Mouse (Mus musculus): Measurements from ENCODE around the gene Rxfp3. TPM values are rescaled to one million over a fixed set of nuclear protein-coding genes. Genes with fewer than 3 reads are reported as not detected.

The Rxfp3 gene
- polyA plus RNA-seq, 1 experiment from 2014 or later, result 0.95 TPM

Other genes with a start within 250 kb of the Rxfp3 start
- 23.2 and 29.0 TPM in 2 replicates for gene C1qtnf3, start 85.7 kb downstream of the Rxfp3 start, polyA plus RNA-seq (2015; fragmentation: Nextera tagmentation; extraction: Ambion mirVana)
- 13.8 and 15.6 TPM in 2 replicates for gene Amacr, start 56.2 kb downstream of the Rxfp3 start, polyA plus RNA-seq (2015; fragmentation: Nextera tagmentation; extraction: Ambion mirVana)
- gene Slc45a2, start 37.3 kb downstream of the Rxfp3 start, polyA plus RNA-seq (2015; fragmentation: Nextera tagmentation; extraction: Ambion mirVana), result not detected in 2 replicates
- 2.0 and 2.2 TPM in 2 replicates for gene Adamts12, start 26.8 kb upstream of the Rxfp3 start, polyA plus RNA-seq (2015; fragmentation: Nextera tagmentation; extraction: Ambion mirVana)